Mouse (Mus musculus): ENCODE measurements around the gene Armc3. TPM values are rescaled to one million over a fixed set of nuclear protein-coding genes. Genes with fewer than 3 reads are reported as not detected.

The Armc3 gene
- polyA plus RNA-seq (2012; rRNA removed): 0.60 and 0.72 TPM in 2 replicates

GRCm38 (mm10) chr2:19198452-19199365 is at the start of gene Armc3:
Gene Armc3 (plus strand): TSS chr2:19199302.

Other genes with a start within 250 kb of the Armc3 start
- gene Pip4k2a, start 201.2 kb upstream of the Armc3 start, polyA plus RNA-seq (2012; rRNA removed): 20.1 and 20.6 TPM in 2 replicates
- gene 4930426L09Rik, start 201.0 kb upstream of the Armc3 start, polyA plus RNA-seq (2012; rRNA removed): 0.34 and 0.36 TPM in 2 replicates
- 8.5 and 10.1 TPM in 2 replicates for gene Msrb2, start 172.1 kb downstream of the Armc3 start, polyA plus RNA-seq (2012; rRNA removed)
- gene Ptf1a, start 246.4 kb downstream of the Armc3 start, polyA plus RNA-seq (2012; rRNA removed): 0.21 TPM in 1 of 2 replicates, not detected in the other